Mouse (Mus musculus): ENCODE results near the gene Gm525.
A peak's percentile ranks its signal among the peaks of the same experiment; 100 is the strongest.
"Not testable (repeated sequence)": the region's sequence is repeated elsewhere in the genome, so short reads cannot be mapped to it uniquely, and the experiment has no call there.

The Gm525 gene

DNA sequence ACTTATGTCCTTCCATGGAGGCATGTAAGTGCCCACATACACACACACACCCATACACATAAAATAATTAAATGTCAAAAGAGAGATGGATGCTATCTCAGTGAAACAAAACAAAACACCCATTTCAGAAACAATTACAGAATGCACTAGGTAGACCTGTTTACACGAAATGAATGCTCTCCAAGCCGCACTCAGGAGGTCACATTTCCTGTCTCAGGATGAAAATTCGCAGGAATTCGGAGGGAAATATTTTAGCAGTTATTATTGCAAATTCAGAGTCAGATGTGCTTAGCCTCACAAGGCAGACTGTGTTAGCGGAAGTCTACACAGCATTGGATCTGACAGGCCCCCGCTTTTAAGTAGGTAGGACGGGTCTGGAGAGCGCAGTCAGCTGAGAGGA, at the start of gene Gm525:
Gene Gm525 (plus strand): TSS at position 301 of the 400 bp plus-strand sequence.
- peak; percentile 27 for DNase-seq

DNA sequence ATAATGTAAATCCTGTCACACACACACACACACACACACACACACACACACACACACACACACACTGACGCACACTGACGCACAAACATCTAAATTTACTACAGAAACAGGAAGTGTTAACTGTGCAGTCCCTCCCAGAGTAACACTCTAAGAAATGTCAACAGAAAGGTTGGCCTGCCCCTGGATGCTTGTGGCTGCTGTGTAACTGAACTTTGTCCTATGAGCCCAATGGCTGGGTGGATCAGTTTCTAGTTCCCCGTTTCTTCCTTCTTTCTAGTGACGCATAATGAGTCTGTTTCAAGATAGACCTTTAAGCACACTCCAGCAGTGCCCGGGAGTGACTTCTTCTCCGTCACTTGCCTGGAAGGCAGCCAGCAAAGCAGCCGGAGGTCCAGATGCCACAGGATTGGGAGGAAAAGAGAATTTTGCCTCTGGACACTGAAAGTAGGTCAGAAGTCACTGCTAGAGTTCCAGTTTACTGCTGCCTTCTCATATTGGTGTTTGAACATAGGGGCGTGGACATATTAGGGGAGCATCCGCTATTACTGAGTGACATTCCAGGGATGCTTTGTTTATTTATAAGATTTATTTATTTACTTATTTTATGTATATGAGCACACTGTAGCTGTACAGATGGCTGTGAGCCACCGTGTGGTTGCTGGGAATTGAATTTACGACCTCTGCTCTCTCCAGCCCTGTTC, 49.3 kb upstream of the Gm525 start:
- peak; percentile 64 for DNase-seq

DNA sequence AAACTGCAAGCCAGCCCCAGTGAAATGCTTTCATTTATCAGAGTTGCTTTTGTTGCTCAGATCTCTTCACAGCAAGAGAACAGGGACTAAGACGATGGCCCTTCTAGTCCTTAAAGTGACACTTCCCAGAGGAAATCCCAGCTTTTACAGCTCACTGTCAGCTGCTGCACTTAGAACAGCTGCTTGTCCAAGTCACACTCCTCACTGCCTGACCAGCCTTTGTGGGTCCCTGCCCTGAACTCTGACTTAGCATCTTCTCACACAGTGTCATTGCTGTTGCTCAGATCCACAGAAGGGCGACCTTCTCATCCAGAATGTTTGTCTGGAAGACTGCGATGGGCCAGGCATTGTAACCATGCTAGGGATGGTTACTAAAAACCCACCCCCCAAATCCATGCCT, 48.0 kb upstream of the Gm525 start:
- no peak for DNase-seq

DNA sequence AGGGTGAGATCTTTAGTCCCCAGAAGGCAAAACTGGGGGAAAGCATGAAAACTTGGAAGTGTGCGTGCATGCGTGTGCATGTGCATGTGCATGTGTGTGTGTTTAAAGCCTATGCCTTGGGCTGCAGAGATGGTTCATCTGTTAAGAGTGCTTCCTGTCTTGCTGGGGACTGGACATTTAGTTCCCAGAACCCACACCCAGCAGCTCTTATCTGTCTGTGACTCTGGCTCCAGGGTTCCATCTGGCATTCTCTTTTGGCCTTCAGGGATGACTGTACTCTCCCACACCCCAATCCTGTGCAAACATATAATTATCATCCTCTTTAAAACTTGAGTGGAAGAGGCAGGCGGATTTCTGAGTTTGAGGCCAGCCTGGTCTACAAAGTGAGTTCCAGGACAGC, 47.5 kb upstream of the Gm525 start:
- DNase-seq = no peak

DNA sequence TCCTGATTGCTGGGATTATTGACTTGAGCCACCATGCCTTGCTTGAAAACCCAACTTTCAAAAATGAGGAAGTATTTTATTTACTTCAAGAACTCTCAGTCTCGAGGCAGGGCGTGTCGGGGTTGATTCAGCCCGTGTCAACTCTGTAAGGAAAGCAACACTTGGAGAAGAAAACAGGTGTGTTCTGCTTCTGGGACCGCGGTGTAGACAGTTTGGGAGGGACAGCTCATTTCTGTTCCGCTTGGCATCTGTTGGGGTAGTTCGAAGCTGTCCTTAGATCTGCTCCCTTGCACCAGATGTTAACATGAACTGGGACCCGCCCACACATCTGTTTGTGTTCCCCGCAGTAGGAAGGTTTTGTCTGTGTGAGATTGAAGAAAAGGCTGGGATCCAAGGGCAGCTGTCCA, 45.7 kb upstream of the Gm525 start:
- DNase-seq = peak; percentile 49

DNA sequence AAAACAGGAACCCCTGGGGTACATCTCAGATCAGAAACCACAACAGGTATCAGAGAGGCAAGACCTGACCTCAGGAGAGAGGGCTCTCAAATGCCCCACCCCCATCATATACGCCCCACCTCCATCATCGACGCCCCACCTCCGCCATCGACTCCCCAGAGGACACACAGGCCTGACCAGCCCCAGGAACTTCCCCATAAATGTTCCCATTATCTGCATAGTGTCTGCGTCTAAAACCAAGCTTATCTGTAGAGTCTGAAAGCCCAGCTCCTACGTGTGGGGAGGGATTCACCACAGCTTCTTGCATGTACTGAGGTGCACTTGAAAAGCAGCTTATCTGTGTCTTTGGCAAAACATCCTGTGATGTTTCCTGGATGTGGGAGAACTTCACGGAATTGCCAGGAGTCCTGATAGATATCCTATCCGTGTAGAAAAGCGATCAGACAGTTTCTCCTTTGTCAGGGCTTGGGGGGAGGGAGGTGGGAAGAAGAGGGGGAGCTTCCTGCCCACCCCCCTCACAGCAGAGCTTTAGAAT, 44.7 kb upstream of the Gm525 start:
- DNase-seq = peak; percentile 35

DNA sequence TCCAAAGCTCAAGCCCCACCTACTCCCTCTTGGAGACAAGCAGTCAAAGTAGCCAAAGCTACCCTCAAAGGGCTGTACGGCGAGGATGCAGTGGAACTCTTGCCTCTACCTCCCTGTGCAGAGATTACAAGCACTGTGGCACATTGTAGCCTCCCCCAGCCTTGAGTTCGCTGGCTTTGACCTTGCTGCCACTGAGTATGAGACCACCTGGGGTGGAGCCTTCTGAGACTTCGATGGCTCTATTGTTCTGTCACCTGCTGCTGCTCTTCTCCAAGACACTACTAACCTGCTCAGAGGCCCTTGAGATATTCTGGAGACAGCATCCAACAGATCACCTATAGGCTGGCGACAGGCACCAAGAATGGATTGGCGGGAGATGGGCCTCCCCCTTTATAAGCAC, 43.1 kb upstream of the Gm525 start:
- DNase-seq = no peak

DNA sequence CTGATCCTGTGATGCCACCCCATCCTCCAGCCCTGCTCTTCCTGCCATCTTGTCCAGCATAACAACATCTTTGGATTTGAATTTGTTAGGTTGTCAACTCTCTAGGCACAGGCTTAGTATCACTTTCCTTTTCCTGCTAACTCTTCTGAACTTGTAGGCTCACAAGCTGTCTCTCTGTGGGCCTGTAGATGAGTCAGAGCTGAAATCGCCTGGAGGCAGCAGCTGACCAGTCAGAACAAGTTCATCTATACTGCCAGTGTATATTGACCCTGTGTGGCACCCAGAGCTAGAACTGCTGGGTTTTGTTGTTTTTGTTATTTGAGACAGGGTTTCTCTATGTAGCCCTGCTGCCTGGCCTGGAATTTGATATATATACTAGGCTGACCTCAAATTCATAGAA, 42.5 kb upstream of the Gm525 start:
- no peak for DNase-seq

DNA sequence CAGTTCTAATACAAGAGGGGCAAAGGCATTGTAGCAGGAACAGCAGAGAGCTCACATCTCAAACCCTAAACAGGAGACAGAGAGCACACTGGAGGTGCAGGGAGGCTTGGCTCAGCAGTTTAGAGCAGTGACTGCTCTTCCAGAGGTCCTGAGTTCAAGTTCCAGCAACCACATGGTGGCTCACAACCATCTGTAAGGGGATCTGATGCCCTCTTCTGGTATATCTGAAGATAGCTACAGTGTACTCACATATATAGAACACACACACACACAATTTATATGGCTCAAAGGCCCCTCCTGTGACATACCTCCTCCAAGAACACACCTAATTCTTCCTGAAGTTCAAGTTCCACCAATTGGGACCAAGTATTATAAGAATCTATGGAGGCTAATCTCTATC, 39.0 kb upstream of the Gm525 start:
- DNase-seq = no peak

DNA sequence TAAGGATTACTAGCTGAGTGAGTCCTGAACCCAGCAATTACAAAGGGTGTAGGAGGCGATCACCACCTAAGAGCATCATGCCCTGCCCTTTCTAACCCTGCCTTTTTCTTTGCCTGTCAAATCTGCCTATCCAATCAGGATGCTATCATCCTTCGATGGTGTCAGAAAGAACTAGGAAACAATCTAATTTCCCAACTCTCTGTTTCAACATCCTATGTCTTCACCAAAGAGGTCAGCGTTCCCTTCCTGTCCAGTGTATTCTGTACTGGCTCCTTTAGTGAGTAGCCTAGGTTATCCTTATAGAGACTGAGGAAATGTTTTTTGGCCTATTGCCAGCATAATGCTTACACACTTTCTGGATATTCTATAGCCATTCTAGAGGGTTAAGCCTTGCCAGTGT, 38.1 kb upstream of the Gm525 start:
- no peak for DNase-seq

DNA sequence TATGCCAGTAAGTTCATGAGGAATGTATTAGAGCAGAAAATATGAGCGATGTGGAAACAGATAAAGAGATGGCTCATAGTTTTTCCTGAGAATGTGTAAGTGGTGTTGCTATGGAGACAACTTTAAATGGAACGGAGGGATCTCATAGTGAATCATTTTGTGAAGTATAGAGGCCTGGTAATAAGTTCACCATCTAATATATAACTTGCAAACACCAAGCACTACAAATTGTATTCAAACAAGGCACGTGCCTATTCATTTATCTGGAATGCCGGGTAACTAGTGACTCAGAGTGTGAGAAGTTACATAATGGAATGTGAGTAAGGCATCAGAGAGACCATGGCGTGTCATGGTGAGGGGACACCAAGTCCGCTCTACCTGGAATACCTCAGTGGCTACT, 35.1 kb upstream of the Gm525 start:
- no peak for DNase-seq

DNA sequence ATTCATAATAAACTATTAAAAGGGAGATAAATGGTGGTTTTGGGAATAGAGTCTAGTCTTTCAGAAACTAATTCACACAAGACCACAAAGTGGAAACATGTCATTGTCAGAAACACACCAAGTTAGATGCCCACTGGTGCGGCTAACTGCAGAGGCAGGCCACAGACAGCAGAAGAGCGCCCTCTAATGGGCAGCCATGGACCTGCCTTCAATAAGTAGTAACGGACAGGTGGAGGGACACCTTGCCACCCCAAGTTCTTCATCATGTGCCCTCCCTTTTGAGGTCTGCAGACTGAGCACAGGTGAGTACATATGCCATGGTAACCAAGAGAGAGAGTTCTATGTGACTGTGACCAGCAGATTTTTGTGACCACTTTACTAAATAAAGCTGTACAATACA, 34.3 kb upstream of the Gm525 start:
- peak; percentile 78 for DNase-seq

DNA sequence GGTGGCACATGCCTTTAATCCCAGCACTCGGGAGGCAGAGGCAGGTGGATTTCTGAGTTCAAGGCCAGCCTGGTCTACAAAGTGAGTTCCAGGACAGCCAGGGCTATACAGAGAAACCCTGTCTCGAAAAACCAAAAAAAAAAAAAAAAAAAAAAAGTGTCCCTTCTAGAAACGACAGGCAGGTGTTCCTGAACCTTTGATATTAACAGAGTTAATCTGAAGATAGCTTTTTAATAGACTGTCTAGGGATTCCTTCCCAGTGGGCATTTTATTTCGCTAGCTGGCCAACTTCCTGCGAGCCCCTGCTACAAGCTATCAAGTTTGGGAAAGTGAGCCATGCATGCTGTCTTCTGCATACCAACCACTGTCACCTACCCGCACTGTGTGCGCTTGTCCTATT, 32.6 kb upstream of the Gm525 start:
- DNase-seq = not testable (repeated sequence)

DNA sequence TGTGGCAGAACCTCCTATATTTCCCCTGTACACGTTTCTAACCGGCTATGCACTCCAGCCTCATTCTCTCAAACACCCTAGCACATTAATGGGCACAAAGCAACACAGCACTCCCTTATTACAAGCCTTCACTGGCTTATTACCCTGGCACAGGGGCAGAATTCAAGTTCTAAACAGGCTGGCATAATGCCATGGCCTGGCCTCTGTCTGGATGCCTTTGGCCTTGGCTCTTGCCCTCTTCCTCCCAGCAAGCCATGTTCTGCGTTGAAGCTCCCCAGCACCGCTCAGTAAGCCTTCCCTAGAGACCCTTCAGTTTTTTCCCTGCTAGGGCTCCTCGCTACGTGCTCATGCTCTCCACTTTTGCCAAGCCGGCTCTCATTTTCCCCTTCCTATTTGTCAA, 30.6 kb upstream of the Gm525 start:
- DNase-seq = no peak

DNA sequence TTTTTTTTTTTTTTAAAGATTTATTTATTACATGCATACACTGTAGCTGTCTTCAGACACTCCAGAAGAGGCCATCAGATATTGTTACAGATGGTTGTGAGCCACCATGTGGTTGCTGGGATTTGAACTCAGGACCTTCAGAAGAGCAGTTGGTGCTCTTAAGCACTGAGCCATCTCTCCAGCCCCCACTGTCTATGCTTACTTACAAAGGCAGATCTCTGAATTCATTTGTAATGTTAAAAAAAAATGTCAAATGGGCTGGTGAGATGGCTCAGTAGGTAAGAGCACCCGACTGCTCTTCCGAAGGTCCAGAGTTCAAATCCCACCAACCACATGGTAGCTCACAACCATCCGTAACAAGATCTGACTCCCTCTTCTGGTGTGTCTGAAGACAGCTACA, 28.1 kb upstream of the Gm525 start:
- not testable (repeated sequence) for DNase-seq

DNA sequence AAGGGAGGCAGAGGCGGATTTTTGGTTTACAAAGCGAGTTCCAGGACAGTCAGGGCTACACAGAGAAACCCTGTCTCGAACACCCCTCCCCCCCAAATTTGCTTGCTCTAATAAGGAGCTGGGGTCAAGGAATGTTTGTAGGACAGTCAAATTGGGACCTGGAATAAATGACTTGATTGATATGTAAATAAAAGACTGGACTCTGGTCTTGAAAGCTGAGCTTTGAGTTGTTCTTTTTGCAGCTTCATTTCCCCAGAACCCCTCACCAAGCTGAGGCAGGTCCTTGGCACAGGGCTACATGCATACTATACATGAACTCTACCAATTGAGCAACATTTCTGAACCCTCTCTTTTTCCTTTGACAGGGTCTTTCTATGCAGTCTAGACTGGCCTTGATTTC, 27.6 kb upstream of the Gm525 start:
- no peak for DNase-seq

DNA sequence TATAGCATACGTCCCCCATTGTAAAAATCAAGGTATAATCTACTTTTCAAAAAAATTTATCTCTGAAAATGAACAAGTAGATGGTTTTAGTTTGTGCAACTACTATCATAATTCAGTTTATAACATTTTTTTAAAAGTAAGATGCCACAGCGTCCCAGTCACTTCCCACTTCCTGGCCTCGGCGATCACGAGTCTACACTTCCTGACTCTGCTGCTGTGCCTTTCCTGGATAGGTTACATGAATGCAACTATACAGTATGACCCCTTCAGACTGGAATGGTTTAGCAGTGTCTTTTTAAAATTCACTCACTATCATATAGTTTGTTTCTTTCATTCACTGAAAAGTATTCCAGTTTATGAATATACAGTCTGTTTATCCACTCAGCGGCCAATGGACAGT, 21.9 kb upstream of the Gm525 start:
- DNase-seq = no peak

DNA sequence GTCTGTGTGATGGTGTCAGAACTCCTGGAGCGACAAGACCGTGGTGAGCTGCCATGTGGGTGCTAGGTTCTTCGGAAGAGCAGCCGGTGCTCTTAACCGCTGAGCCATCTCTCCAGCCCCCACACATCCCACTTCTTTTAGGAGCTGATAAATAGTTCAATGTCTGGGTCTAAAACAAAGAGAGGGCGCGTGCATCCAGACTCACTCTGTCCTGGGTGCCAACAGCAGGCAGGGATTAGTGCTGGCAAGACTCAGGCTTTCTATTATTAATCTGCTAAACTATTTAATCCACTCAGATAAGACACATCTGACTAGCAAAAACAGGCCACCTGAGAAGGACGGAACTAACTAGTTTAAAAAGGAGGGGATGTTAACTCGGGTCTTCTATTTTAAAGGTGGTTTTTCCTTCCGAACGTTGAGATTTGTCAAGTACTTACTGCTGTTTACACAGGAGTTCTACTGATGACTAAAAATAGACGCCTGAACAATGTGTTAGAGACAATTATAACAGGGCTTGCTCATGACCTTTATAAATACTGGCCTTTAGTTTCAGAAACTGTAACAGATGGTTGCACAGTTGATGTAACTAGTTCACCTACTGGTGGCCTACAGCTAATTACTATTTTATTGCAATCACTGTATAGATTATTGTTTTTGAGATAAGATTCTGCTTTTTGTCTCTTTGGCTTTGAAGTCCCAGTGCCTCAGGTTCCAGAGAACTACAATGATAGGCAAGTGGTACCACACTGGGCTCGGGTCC, 17.5 kb upstream of the Gm525 start:
- DNase-seq = no peak

DNA sequence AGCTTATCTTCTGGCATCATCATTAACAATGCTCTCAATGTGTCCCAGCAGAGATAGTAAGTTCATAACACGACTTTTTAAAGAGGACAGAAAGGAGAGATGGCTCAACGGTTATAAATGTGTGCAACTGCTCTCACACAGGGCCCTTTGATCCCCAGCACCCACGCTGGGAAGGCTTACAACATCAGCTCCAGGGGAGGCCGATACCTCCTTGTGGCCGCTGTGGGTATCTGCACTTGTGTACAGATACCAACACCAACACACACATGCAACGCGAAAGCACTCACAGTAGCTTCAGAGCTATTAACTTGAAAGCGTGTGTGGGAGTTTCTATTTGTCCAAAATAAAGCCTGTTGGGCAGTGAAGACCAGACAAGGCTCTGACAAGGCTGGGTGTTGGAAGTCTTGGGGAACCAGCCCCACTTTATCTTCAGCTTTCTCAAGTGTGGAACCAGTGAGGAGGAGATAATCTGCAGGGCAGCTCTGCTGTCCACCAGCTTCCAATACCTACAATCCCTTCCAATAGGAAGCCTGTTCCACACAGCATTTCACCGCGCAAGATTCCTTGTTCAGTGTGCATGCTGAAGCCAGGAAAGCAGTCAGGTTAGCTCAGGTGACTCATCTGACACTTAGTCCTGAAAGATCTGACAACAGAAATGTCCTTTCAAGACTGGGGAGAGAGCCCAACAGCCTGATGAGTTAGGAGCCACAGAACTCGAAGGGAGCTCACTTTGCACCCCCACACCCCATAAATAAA, 14.9 kb upstream of the Gm525 start:
- peak; percentile 74 for DNase-seq

DNA sequence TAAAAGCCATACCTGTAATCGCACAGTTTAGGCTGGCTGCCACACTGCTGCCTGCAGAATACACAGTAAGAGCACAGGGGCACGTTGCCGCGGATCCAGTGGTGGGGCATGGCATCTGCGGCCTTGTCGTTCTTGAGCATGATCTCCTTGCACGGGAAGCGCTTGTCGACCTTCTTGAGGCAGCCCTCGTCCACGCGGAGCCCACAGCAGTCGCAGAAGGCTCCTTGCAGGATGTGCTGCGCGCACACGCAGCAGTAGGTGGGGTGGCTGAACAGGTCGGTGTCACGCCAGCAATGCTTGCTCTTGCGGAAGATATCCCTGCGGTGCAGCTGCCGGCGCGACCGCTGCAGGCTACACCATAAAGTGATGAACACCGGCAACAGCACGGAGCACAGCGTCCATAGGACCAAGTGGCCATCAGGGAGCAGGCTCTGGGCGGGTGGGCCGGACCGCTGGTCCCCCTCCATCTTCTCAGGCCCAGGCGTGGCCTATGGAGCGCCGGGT, 13.7 kb upstream of the Gm525 start:
- peak; percentile 79 for DNase-seq

DNA sequence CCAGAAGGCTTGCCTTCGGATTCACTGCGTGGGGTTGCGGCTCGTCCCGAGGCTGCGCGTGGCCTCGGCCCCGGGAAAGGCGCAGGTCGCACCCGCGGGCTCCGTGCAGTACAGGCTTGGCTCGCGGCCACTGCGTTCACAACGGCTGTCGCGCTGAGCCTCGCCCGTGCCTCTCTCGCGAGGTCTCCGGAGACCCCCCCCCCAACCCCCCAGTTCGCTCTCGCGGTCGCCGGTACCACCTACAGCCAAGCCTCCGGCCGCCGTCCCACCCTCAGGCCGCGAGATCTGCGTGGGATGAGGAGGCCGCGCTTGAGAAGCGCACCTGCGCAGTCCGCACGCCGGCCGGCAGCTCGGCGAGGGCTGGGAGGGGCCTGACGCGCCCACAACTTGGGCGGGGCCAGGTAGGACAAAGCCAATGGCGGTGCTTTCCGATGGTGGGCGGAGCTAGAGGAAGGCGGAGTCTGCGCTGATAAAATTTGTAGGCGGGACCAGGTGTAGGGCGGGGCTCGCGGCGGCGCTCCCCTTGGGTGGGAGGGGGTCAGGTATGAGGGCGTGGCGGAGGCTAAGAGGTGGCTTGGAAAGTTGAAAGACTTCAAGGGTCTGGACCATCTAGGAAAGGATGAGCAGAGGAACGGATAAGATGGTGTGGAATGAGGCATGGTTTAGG, 13.1 kb upstream of the Gm525 start:
- DNase-seq = peak; percentile 98

DNA sequence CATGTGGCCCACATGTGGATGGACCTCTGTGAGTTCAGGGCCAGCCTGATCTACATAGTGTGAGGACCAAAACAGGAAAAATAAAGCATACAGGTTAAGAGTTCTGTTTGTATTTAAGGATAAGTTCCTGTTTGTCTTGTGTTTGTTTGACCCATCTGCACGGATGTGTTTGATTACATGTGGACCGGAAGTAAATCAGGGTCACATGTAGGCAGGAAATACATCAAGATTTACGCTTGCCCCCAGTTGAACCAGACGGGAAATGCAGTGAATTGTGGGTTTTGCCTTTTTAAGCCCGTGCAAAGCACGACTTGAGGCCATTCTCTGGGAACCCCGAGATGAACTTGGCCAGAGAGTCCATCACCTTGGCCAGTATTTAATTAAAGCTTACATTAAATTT, 12.3 kb upstream of the Gm525 start:
- DNase-seq = no peak

DNA sequence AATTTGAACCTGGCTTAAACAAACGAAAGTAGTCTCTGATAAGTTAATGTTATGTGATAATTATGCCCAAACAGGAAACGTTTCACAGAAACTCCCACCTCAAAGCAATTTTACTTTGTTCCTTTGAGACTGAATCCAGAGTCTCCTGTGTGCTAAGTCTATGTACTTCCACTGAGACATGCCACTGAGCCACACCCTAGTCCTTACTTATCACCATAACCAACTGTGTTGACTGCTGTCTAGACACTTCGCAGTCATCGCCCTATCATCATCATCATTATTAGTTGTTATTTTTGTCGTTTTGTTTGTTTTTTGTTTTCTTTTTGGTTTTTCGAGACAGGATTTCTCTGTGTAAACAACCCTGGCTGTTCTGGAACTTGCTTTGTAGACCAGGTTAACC, 9.3 kb upstream of the Gm525 start:
- no peak for DNase-seq
